Mouse (Mus musculus) thymus, adult 2 months (tissue): ENCODE results near the gene Ogg1. TPM values are rescaled to one million over a fixed set of nuclear protein-coding genes. Genes with fewer than 3 reads are reported as not detected.

Experiments
- DNase-seq: peaks from one replicate; pipeline ENCODE4 v3.0.0; 2021
- H3K27ac ChIP-seq: fragments of 200-500 bp; 2 replicates; pipeline ENCODE4 v1.5.1; 2012; ENCODE audit warnings: low read length, control low read depth; ENCODE audit not compliant: control insufficient read depth, insufficient read depth
- H3K27me3 ChIP-seq: fragments of 200-500 bp; 2 replicates; pipeline ENCODE4 v1.6.1; 2012; ENCODE audit warnings: mild to moderate bottlenecking, low read length, moderate library complexity, mixed read lengths; ENCODE audit not compliant: control insufficient read depth, insufficient read depth
- H3K36me3 ChIP-seq: fragments of 200-500 bp; 2 replicates; pipeline ENCODE4 v1.6.1; 2012; ENCODE audit warnings: mild to moderate bottlenecking, low read length, moderate library complexity; ENCODE audit not compliant: control insufficient read depth, insufficient read depth
- H3K4me1 ChIP-seq: fragments of 200-500 bp; replicated peaks from 2 replicates; pipeline ENCODE4 v1.6.1; 2012; ENCODE audit warnings: low read length; ENCODE audit not compliant: control insufficient read depth, insufficient read depth
- H3K4me3 ChIP-seq: fragments of 200-500 bp; 2 replicates; pipeline ENCODE4 v1.5.1; 2012; ENCODE audit warnings: mild to moderate bottlenecking, low read length, control low read depth, moderate library complexity; ENCODE audit not compliant: control insufficient read depth, insufficient read depth
- CTCF ChIP-seq: fragments of 200-500 bp; IDR thresholded peaks from 2 replicates; pipeline ENCODE4 v1.5.1; 2012; ENCODE audit warnings: mild to moderate bottlenecking, control low read depth, low read length, moderate library complexity, borderline replicate concordance; ENCODE audit not compliant: control insufficient read depth, poor library complexity, insufficient read depth; ENCODE audit errors: extremely low read depth
- POLR2A ChIP-seq: fragments of 200-500 bp; IDR thresholded peaks from 2 replicates; pipeline ENCODE4 v1.6.1; 2012; ENCODE audit warnings: mild to moderate bottlenecking, low read length, control low read depth, moderate library complexity; ENCODE audit not compliant: control insufficient read depth, poor library complexity, insufficient read depth; ENCODE audit errors: extremely low read depth
- WGBS: fragments of 180-500 bp; shearing (Covaris S2); methylation state at CpG from one replicate; pipeline ENCODE4 v1.1.7; 2018; 5-methylcytosine and 5-hydroxymethylcytosine counted together
- polyA plus RNA-seq: library from polyadenylated mRNA; depleted of rRNA; stranded (reverse); fragments of >200 nt; gene quantifications from 2 replicates; pipeline ENCODE4 v1.2.3, GENCODE M21; 2012

Gene Ogg1
- polyA plus RNA-seq, 1 experiment: 23.1 TPM

- WGBS: 88% methylated on average over 1 of the region's 1 CpGs
- Histone ChIP-seq H3K27ac (no peak overlapping the region), H3K4me3 (no peak overlapping the region), H3K27me3 (no peaks in the 10 kb centered on the region; the same call in 1 of the 2 replicates), H3K4me1 (no peaks in the 10 kb centered on the region), H3K36me3 (no peaks in the 10 kb centered on the region)
- TF ChIP-seq CTCF: no peak
- no peak for TF ChIP-seq POLR2A
- DNase-seq: no peak
Observed at GRCm38 (mm10) chr6:113286316-113286715, 40.5 kb upstream of the Ogg1 start.

DNA sequence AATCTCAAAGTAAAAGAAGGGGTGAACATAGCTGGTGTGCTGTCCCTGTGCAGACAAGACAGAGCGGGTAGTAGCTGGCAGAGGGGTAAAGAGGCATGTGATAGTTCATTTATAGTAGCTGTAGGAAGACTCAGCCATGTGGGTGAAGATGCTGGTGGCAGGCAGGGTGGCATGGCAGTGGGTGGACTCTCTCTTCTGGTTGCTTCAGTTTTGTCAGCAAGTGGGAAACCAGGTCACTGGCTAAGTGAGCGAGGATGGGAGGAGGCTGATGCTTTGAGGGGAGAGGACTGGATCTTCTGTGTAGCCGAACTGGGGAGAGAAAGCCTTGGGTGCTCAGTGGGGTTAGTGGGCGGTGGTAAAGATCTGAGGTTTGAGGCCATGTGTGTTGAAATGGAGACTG lies 39.5 kb upstream of the Ogg1 start:
- 85% methylated on average over 4 of the region's 4 CpGs for WGBS
- Histone ChIP-seq H3K27me3 (no peaks in the 10 kb centered on the region; the same call in 1 of the 2 replicates), H3K27ac (no peak overlapping the region), H3K4me1 (no peaks in the 10 kb centered on the region), H3K4me3 (no peak overlapping the region), H3K36me3 (no peaks in the 10 kb centered on the region)
- TF ChIP-seq POLR2A: no peak
- no peak for TF ChIP-seq CTCF
- DNase-seq: no peak

- WGBS: 95% methylated on average over 15 of the region's 15 CpGs
- Histone ChIP-seq H3K4me1 (no peaks in the 10 kb centered on the region), H3K36me3 (no peaks in the 10 kb centered on the region), H3K27ac (no peak overlapping the region), H3K27me3 (no peaks in the 10 kb centered on the region), H3K4me3 (no peak overlapping the region)
- TF ChIP-seq CTCF: no peak
- TF ChIP-seq POLR2A: no peak
- no peak for DNase-seq
Observed at GRCm38 (mm10) chr6:113289346-113289745, 37.4 kb upstream of the Ogg1 start.

GRCm38 (mm10) chr6:113290346-113290745 lies 36.4 kb upstream of the Ogg1 start:
- Histone ChIP-seq H3K27me3 (no peaks in the 10 kb centered on the region), H3K4me3 (no peak overlapping the region), H3K27ac (no peak overlapping the region), H3K36me3 (no peaks in the 10 kb centered on the region), H3K4me1 (no peaks in the 10 kb centered on the region)
- TF ChIP-seq POLR2A (no peak), CTCF (no peak)
- 82% methylated on average over 6 of the region's 6 CpGs for WGBS
- no peak for DNase-seq

DNA sequence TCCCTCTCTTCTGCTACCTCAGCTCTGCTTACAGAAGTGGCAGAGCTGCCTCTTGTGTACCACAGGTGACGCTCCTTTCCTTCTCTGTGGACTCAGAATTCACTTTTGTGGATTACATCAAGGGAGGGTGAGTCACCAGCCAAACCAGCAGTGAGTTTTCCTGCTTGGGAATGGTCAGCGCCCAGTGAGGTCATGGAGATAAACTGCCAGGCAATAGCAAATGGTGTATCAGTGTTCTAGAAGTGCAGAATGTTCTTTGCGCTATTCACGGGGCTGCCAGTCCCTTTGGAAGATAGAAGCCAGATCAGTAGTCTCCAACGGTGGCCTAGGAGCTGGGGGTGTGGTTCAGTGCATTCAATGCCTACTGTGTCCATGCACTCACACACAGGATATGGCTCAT lies 33.8 kb upstream of the Ogg1 start:
- no peak for DNase-seq
- no peak overlapping the region for H3K4me3 ChIP-seq
- no peak overlapping the region for H3K27ac ChIP-seq
- WGBS: 81% methylated on average over 5 of the region's 5 CpGs
- no peaks in the 10 kb centered on the region for H3K4me1 ChIP-seq
- TF ChIP-seq POLR2A: no peak
- no peak for TF ChIP-seq CTCF
- H3K36me3 ChIP-seq: no peaks in the 10 kb centered on the region
- no peaks in the 10 kb centered on the region for H3K27me3 ChIP-seq

- TF ChIP-seq POLR2A: no peak
- TF ChIP-seq CTCF: no peak
- Histone ChIP-seq H3K4me1 (no peaks in the 10 kb centered on the region), H3K27ac (no peak overlapping the region), H3K36me3 (no peaks in the 10 kb centered on the region), H3K27me3 (no peaks in the 10 kb centered on the region), H3K4me3 (no peak overlapping the region)
- WGBS: 90% methylated on average over 2 of the region's 2 CpGs
- DNase-seq: no peak
Observed at GRCm38 (mm10) chr6:113296046-113296445, 30.7 kb upstream of the Ogg1 start.

- no peaks in the 10 kb centered on the region for H3K27me3 ChIP-seq
- TF ChIP-seq POLR2A: no peak
- no peak for TF ChIP-seq CTCF
Observed at GRCm38 (mm10) chr6:113296639-113297038, 30.1 kb upstream of the Ogg1 start.

More at GRCm38 (mm10) chr6:113296639-113297038, 30.1 kb upstream of the Ogg1 start:
- Histone ChIP-seq H3K36me3 (no peaks in the 10 kb centered on the region), H3K4me1 (no peaks in the 10 kb centered on the region), H3K27ac (no peak overlapping the region), H3K4me3 (no peak overlapping the region)
- 64% methylated on average over 4 of the region's 4 CpGs for WGBS
- DNase-seq: no peak
